Mouse (Mus musculus): ENCODE measurements around the gene Pakap.

The Pakap gene

DNA sequence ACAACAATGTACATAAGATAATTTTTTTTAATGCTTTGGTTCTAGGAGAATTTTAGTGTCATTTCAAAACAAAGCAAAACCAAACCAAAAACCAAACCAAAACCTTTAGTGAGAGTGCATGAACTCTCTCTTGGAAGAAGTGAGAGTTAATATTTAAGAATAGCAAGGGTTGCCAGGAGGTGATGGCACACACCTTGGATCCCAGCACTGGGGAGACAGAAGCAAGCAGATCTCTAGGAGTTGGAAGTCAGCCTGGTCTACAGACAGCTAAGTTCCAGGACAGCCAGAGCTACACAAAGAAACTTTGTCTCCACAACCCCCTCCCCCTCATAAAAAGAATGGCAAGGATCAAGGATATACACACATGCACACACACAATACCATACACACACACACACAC, 345.0 kb downstream of the Pakap start:
- DNase-seq (ENCODE audit: low read depth, low spot score), result no peak
- no peaks in the 10 kb centered on the region for H3K27me3 ChIP-seq (ENCODE audit: control insufficient read depth, insufficient read depth, low read length, poor library complexity, severe bottlenecking)
- H3K36me3 ChIP-seq (ENCODE audit: control insufficient read depth, insufficient read depth, low read length, poor library complexity, severe bottlenecking), result no peaks in the 10 kb centered on the region

DNA sequence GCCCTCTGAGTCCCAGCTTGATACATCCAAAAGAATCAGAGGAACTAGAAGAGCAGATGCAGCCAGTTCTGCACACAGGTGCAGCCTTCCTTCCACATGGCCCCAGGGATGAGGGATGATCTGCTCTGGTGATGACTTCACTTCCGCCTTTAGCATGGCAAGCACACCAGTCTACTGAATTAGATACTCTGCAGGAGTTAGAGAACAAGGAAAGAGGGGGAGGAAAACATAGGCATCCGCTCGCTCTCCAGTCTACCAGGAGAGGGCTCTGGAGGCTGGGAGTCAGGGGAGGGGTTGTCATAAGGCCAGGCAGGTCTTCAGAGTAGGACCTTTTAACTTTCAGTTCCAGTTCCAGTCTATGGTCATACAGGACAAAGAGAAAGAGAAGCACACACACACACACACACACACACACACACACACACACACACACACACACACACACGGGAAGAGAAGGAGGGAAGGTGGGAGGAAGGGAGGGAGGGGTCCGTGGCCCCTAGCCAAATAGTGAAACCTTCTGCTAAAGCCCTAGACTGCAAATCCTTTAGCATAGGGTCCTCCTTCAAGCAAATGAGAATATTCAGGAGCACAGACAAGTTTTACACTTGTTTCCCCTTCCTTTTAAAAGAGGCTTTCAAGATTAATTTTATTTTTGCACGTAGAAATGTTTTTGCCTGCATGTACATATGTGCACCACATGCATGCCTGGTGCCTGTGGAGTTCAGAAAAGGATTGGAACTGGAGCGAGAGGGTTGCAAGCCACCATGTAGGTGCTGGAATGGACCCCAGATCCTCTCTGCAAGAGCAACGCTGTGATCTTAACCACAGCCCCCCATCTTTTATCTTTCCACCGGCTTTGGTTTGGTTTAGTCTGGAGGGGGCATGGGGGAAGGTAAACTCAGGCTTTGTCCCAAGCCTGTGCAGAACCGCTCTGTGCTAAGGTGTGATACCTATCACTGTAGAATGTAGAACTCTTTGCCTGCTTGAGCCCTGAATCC, 346.5 kb downstream of the Pakap start:
- H3K36me3 ChIP-seq (ENCODE audit: control insufficient read depth, insufficient read depth, low read length, poor library complexity, severe bottlenecking), result no peaks in the 10 kb centered on the region
- no peak for DNase-seq (ENCODE audit: low read depth, low spot score)

DNA sequence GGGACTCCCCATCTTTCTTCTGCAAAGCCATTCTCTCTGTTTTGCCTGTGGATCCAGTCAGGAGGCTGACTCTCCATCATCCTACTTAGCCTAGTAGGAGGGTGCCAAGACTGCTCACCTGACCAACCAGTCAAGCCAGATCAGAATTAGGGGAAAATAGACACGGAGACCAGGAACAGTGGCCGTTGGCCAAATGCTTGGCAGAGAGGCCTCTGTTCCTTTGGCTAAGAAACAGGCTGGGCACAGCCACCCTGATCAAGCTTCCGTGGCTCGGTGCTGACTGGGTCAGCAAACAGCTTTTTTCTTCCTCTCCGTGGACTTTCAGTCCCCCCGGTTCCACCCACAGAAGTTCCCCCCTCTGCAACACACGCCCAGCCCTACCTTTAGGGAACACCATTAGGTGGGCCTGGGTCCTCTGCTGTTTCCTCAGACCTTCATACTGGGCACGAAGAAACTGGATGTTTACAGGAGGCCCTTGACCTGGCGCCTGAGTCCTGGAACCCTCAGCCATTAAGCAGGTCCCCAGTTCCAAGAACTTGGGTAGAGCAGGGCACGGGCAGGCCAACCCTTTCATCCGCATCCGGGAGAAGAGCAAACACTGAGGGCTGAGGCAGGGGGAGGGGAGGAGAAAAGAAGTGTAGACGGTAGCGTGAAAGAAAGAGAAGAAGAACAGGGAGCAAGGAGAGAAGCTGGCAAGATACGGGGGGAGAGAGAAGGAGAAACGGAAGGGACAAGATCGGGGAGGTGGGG, 347.4 kb downstream of the Pakap start:
- no peaks in the 10 kb centered on the region for H3K36me3 ChIP-seq (ENCODE audit: control insufficient read depth, insufficient read depth, low read length, poor library complexity, severe bottlenecking)
- no peaks in the 10 kb centered on the region for H3K27me3 ChIP-seq (ENCODE audit: control insufficient read depth, insufficient read depth, low read length, poor library complexity, severe bottlenecking)
- DNase-seq (ENCODE audit: low read depth, low spot score), result no peak

More for the DNA sequence above, 346.5 kb downstream of the Pakap start:
- no peaks in the 10 kb centered on the region for H3K27me3 ChIP-seq (ENCODE audit: control insufficient read depth, insufficient read depth, low read length, poor library complexity, severe bottlenecking)

GRCm38 (mm10) chr4:57916201-57916661, 348.3 kb downstream of the Pakap start, which contains the start of gene D630039A03Rik:
Gene D630039A03Rik (minus strand): TSS chr4:57916297.
- Histone ChIP-seq H3K27me3 (ENCODE audit: control insufficient read depth, insufficient read depth, low read length, poor library complexity, severe bottlenecking) (no peaks in the 10 kb centered on the region), H3K36me3 (ENCODE audit: control insufficient read depth, insufficient read depth, low read length, poor library complexity, severe bottlenecking) (no peaks in the 10 kb centered on the region)
- DNase-seq (ENCODE audit: low read depth, low spot score), result no peak

DNA sequence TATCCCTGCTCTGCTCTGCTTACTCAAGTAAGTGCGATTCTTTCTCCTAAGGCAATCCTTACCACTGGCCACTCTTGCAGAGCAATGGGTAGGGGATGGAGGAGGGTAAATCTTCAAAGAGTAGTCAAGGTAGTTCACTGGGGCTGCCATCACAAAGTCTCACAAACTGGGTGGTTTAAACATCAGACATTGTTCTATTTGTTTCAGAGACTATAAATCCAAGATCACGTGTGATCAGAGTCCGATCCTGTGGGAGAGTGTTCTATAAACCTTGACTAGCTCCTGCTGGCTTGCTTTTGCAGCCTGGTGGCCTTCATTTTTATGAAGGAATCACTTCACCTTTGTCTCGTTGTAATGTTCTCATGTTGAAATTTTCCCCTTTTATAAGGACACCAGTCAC, 348.7 kb downstream of the Pakap start:
- Histone ChIP-seq H3K36me3 (ENCODE audit: control insufficient read depth, insufficient read depth, low read length, poor library complexity, severe bottlenecking) (no peaks in the 10 kb centered on the region), H3K27me3 (ENCODE audit: control insufficient read depth, insufficient read depth, low read length, poor library complexity, severe bottlenecking) (no peaks in the 10 kb centered on the region)
- no peak for DNase-seq (ENCODE audit: low read depth, low spot score)

GRCm38 (mm10) chr4:57919494-57920423, 351.8 kb downstream of the Pakap start:
- DNase-seq (ENCODE audit: low read depth, low spot score), result no peak
- H3K36me3 ChIP-seq (ENCODE audit: control insufficient read depth, insufficient read depth, low read length, poor library complexity, severe bottlenecking), result no peaks in the 10 kb centered on the region

GRCm38 (mm10) chr4:57920522-57920921, 352.5 kb downstream of the Pakap start:
- Histone ChIP-seq H3K27me3 (ENCODE audit: control insufficient read depth, insufficient read depth, low read length, poor library complexity, severe bottlenecking) (no peaks in the 10 kb centered on the region), H3K36me3 (ENCODE audit: control insufficient read depth, insufficient read depth, low read length, poor library complexity, severe bottlenecking) (no peaks in the 10 kb centered on the region)
- no peak for DNase-seq (ENCODE audit: low read depth, low spot score)

More at GRCm38 (mm10) chr4:57919494-57920423, 351.8 kb downstream of the Pakap start:
- no peaks in the 10 kb centered on the region for H3K27me3 ChIP-seq (ENCODE audit: control insufficient read depth, insufficient read depth, low read length, poor library complexity, severe bottlenecking)

DNA sequence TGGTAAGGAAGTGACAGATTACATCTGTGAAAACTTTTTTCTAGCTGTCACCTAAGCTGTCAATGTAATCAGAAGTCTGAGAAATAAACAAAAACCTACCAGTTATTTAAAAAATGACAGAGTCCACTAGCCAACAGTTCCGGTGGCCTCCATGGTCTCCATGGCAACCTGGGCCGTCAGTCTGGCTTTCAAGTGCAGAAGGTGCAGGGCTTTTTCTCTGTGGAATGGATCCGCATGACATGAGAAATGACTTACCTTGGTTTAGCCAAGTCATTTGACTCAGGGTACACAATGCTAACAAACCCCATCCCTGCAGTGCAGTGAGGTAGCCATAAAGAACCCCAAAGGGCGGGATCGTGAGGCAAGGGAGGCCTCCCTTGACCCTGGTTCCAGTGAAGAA, 354.2 kb downstream of the Pakap start:
- H3K27me3 ChIP-seq (ENCODE audit: control insufficient read depth, insufficient read depth, low read length, poor library complexity, severe bottlenecking), result no peaks in the 10 kb centered on the region
- H3K36me3 ChIP-seq (ENCODE audit: control insufficient read depth, insufficient read depth, low read length, poor library complexity, severe bottlenecking), result no peaks in the 10 kb centered on the region
- no peak for DNase-seq (ENCODE audit: low read depth, low spot score)

GRCm38 (mm10) chr4:57924556-57925071, 356.6 kb downstream of the Pakap start:
- no peak for DNase-seq (ENCODE audit: low read depth, low spot score)
- no peaks in the 10 kb centered on the region for H3K27me3 ChIP-seq (ENCODE audit: control insufficient read depth, insufficient read depth, low read length, poor library complexity, severe bottlenecking)
- H3K36me3 ChIP-seq (ENCODE audit: control insufficient read depth, insufficient read depth, low read length, poor library complexity, severe bottlenecking), result no peaks in the 10 kb centered on the region

DNA sequence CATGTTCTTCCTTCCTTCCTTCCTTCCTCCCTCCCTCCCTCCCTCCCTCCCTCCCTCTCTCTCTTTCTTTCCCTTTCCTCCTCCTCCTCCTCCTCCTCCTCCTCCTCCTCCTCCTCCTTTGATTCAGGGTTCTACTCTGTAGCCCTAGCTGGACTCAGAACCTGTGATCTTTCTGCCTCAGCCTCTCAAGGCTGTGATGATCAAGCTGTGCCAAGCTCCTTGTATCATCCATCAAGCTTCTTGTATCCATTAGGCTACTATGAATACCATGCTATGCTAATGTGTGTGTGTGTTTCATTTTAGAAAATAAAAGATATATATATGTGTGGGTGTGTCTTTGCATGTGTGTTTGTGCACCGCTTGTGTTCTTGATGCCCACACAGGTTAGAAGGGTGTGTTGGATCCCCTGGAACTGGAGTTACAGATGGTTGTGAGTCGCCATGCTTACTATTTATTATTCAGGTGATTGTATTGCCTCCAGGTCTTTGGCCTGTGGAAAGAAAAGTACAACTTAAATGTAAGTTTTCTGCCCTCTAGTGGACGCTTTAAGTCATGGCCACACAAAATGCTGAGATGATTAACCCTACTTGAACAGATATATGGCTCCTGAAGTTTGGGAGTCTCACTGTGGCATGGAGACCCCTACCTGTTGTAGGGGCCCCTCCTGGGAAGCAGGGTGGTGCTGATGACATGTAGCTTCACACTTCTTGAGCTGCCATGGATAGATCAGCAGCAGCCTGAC, 359.7 kb downstream of the Pakap start:
- H3K27me3 ChIP-seq (ENCODE audit: control insufficient read depth, insufficient read depth, low read length, poor library complexity, severe bottlenecking), result no peaks in the 10 kb centered on the region
- peak; percentile 57 for DNase-seq (ENCODE audit: low read depth, low spot score)
- H3K36me3 ChIP-seq (ENCODE audit: control insufficient read depth, insufficient read depth, low read length, poor library complexity, severe bottlenecking), result no peaks in the 10 kb centered on the region

- Histone ChIP-seq H3K27me3 (ENCODE audit: control insufficient read depth, insufficient read depth, low read length, poor library complexity, severe bottlenecking) (no peaks in the 10 kb centered on the region), H3K36me3 (ENCODE audit: control insufficient read depth, insufficient read depth, low read length, poor library complexity, severe bottlenecking) (no peaks in the 10 kb centered on the region)
- DNase-seq (ENCODE audit: low read depth, low spot score), result peak; percentile 32
Observed at GRCm38 (mm10) chr4:57930559-57931170, 362.7 kb downstream of the Pakap start.

- DNase-seq (ENCODE audit: low read depth, low spot score), result no peak
- H3K36me3 ChIP-seq (ENCODE audit: control insufficient read depth, insufficient read depth, low read length, poor library complexity, severe bottlenecking), result no peaks in the 10 kb centered on the region
- no peaks in the 10 kb centered on the region for H3K27me3 ChIP-seq (ENCODE audit: control insufficient read depth, insufficient read depth, low read length, poor library complexity, severe bottlenecking)
Observed at GRCm38 (mm10) chr4:57934181-57934580, 366.2 kb downstream of the Pakap start.

GRCm38 (mm10) chr4:57937292-57937691, 369.3 kb downstream of the Pakap start:
- Histone ChIP-seq H3K27me3 (ENCODE audit: control insufficient read depth, insufficient read depth, low read length, poor library complexity, severe bottlenecking) (no peaks in the 10 kb centered on the region), H3K36me3 (ENCODE audit: control insufficient read depth, insufficient read depth, low read length, poor library complexity, severe bottlenecking) (no peaks in the 10 kb centered on the region)
- DNase-seq (ENCODE audit: low read depth, low spot score), result no peak

All from splenic B cell, adult 2 months (primary cell).